Mouse (Mus musculus) bone marrow macrophage, adult 2 months (primary cell): ENCODE results near the gene Slc6a20a.

ENCODE experiments used
- CTCF ChIP-seq: IDR thresholded peaks from 2 replicates; pipeline ENCODE4 v1.5.1; 2012; ENCODE audit warnings: low read depth, mild to moderate bottlenecking, low read length, moderate library complexity
- POLR2A ChIP-seq: IDR thresholded peaks from 2 replicates; pipeline ENCODE4 v1.6.1; 2012; ENCODE audit warnings: mild to moderate bottlenecking, low read depth, low read length, borderline replicate concordance

DNA sequence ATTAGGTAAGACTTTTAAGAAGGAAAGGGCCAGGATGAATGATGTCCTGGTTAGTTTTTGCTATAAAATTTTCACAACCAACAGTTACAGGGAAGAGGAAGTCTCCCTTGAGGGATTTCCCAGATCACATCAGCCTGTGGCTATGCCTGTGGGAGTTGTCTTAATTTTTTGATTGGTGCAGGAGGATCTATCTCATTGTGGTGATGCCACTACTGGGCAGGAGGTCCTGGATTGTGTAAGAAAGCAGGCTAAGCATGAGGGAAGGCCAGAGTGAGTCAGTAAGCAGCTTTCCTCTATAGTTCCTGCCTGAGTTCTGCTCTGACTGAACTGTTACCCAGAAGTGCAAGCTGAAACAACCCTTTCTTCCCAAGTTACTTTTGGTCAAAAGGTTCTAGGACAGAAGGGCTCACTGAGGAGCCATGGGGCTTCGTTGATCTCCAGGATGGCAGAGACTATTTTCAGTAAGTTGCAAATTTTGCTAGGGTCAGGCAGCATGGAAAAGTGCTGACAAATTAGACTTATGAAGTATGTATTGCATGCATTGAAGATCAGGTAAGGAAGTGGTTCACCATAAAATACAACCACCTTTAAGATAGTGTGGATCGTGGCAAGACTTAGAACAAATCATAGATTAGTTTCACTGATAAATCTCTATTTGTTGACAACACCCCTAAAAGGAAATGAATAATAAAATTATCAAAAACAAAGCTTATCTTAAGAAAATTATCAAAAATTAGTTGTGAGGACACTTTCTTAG, 44.2 kb upstream of the Slc6a20a start:
- TF ChIP-seq CTCF (no peak), POLR2A (no peak)
